Mouse (Mus musculus) heart, postnatal 14 days (tissue): ENCODE data around the gene Nploc4. TPM values are rescaled to one million over a fixed set of nuclear protein-coding genes. Genes with fewer than 3 reads are reported as not detected.
"Not testable (repeated sequence)": the region's sequence is repeated elsewhere in the genome, so short reads cannot be mapped to it uniquely, and the experiment has no call there.

Experiments
- DNase-seq, 2 experiments: peaks; one replicate each; pipeline ENCODE4 v3.0.0; 2021 to 2022
- intact Hi-C: fragments of 180-260 bp; cut with DNase I; formaldehyde crosslinking; loops from one replicate; pipeline ENCODE4 v1.15.1; 2025
- total RNA-seq, 2 experiments: library from RNA; stranded (reverse); gene quantifications; 2 replicates each; pipeline ENCODE4 v1.2.3; 2021

Nploc4 gene
- total RNA-seq, 2 experiments from 2014 or later: 54.4 to 62.7 TPM

- intact Hi-C loops: no loop called here
- DNase-seq: no peak
These were observed 8.0 kb upstream of the Nploc4 start for GRCm38 (mm10) chr11:120445475-120445874.

GRCm38 (mm10) chr11:120444106-120444505, 6.6 kb upstream of the Nploc4 start:
- no peak for DNase-seq
- intact Hi-C loops: no loop called here

DNA sequence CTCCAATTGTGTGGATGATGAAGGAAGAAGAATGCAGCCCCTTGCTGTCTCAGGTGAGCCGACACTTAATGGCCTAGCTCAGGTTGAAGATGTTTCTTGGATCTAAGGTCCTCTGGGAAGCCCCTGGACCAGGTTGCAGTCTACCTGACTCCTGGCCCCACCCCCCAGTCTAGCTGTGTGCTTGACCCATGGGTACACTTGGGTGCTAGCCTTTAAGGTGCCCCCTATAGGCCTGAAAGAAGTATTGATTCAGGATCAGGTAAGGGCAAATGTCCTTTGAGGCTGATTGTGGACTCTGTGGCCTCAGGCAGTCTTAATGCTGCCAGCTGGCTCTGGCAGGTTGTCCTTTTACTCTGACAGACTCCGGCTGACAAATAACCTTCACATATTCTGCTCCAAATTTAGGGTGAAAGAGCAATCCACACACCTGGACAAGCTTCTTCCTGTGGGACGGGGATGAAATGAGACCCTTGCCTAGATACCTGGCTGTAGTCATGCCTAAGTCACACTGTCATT, 5.3 kb upstream of the Nploc4 start:
- no peak for DNase-seq
- intact Hi-C loops: no loop called here

GRCm38 (mm10) chr11:120442344-120442743, 4.8 kb upstream of the Nploc4 start, which contains the start of gene Tspan10:
Gene Tspan10, plus strand, starts transcription at chr11:120442644.
- intact Hi-C loops: no loop called here
- DNase-seq: no peak

- intact Hi-C loops: no loop called here
- DNase-seq: no peak
These were observed 413 bp upstream of the Nploc4 start for GRCm38 (mm10) chr11:120437857-120438385.

DNA sequence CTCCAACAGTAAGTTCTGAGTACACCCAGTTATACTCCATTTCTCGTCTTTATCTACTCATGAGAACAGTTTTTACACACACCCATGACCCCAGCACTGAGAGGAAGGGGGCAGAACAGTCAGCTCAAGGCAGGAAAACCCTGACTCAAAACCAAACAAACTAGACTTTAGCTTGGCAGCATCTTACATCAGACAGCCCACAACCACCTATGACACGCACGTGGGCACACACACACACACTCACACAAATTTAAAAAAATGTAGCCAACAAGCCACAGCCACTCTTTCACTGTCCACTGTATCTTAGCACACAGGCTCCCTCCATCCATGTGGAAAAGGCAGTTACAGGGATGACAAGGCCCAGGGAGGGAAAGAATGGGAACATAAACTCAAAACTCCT, 10.8 kb downstream of the Nploc4 start:
- intact Hi-C loops: no loop called here
- no peak for DNase-seq

DNA sequence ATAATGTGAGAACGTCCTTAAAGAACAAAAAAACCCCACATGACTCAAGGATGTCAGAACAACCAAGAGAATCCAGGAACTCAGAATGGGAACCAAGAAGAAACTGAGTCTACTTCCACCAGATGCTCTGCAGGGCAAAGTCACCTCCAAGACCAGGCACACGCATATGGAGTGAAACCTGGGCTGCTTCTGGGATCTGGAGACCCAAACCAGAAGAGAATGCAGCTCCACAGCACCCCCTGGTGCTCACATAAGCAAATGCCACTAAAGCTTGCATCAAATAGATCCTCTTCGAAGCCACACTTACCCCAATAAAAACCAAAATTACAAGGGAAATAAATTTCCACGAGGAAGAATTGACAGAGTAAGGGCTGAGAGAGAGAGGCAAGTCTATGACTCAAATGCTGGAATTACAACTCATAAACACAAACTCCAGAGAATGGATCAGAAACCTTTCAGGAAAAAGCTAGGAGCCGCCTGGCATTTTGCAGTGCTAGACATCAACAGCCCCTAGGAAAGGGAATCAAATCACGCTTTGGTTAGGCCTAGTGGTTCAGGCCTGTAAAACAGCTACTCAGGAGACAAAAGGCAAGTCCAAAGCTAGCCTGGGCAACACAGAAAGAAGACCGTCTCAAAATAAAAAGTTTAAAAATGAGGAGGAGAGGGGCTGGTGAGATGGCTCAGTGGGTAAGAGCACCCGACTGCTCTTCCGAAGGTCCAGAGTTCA, 13.8 kb downstream of the Nploc4 start:
- intact Hi-C loops: loop anchor here (5.0 kb wide), 3 partner anchors 41 to 311 kb away; partner anchors contain the start of gene Fscn2

DNA sequence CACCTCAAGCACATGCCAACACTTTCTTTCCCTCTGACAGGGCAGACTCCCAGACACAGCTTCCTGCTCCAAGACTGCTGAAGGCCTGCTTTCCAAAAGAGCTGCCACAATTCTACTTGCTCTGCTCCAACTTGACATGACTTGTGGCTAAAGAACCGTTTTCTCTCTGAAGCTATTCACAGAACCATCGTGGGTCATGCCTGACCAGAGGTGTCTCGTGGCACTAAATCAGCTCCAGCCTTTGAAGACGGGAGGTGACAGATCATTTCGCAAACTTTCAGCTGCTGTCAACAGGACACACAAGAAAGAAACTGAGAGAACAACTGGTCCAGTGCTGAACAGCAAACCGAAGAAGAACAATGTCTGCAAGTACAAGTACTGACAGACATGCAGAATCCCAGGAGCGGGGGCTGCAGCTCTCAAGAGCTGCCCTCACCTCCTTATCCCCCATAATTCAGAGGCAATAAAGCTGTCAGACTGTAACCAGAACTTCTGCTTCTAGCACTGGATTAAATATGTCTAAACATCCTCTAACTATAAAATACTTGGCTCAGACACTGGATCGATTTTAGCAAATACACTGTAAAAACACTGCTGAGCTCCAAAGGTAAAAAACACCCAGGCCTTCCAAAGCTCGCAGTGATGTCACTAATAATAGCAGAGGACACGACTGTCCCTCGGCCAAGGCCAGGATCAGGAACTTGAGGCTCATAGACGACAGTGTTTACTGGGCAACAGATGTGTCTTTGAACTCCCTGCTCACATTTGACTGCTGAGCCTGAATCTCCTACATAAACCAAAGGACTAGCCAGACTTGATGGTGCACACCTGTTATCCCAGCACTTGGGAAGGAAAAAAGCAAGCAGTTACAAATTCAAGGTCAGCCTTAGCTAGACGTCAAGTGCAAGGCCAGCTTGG, 14.6 kb downstream of the Nploc4 start:
- no peak for DNase-seq
- intact Hi-C loops: loop anchor here (5.0 kb wide), 3 partner anchors 41 to 311 kb away; partner anchors contain the start of gene Fscn2

More for the DNA sequence above, 13.8 kb downstream of the Nploc4 start:
- DNase-seq: peak; percentile 64 to 74

DNA sequence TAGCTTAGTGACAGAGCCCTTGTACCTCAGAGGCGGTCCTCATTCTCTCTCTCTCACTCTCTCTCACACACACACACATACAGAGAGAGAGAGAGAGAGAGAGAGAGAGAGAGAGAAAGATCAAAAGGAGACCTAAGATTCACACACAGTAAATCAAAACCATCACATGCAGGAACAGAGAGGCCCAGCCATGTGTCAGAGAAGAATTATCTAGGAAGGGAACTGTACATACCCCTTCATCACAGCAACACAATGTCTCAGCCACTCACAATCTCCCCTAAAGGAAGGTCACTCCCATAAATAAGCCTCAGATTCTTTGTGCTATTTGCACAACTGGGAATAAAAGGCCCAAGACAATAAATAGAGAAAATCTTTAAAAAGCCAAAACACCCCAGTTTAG, 18.9 kb downstream of the Nploc4 start:
- intact Hi-C loops: no loop called here
- no peak for DNase-seq

- no peak for DNase-seq
- intact Hi-C loops: no loop called here
These were observed 19.7 kb downstream of the Nploc4 start for GRCm38 (mm10) chr11:120417852-120418251.

DNA sequence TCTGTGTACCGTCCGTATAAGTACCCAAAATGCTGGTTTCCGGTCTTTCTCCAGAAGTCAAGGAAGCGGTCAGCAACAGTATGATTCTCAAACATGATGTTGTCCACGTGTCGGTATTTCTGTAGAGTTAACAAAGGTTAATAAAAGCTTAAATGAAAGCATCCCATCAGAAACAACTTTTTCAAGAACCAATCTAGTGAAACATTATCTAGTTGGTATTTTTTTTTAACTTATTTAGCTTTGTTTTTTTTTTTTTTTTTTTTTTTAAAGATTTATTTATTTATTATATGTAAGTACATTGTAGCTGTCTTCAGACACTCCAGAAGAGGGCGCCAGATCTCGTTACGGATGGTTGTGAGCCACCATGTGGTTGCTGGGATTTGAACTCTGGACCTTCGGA, 23.9 kb downstream of the Nploc4 start:
- intact Hi-C loops, DNase-seq: not testable (repeated sequence)

- no peak for DNase-seq
- intact Hi-C loops: no loop called here
These were observed 31.1 kb downstream of the Nploc4 start for GRCm38 (mm10) chr11:120406445-120406844.

DNA sequence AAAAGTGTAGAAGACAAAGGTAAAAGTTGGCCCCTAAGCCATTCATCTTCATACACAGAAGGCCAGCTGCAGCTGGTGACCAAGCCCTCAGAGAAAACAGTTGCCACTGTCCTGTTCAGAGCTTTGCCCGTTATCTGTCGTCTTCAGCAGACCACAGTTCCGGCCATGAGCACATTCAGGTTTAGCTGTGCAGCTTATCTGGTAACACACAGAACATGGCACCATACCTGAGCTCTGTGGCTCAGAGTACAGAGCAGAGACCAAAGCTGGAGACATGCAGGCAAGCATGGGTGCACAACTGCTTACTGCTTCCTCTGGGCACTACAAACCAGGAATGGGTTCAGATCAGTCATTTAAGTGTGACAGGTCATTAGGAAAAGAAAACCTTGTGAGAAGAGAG, 31.6 kb downstream of the Nploc4 start:
- no peak for DNase-seq
- intact Hi-C loops: no loop called here

- DNase-seq: no peak
These were observed 32.7 kb downstream of the Nploc4 start for GRCm38 (mm10) chr11:120404814-120405213.

GRCm38 (mm10) chr11:120399319-120399718, 38.2 kb downstream of the Nploc4 start:
- intact Hi-C loops: no loop called here
- no peak for DNase-seq

More at GRCm38 (mm10) chr11:120404814-120405213, 32.7 kb downstream of the Nploc4 start:
- intact Hi-C loops: no loop called here

GRCm38 (mm10) chr11:120397602-120398001, 39.9 kb downstream of the Nploc4 start:
- no peak for DNase-seq
- intact Hi-C loops: no loop called here

GRCm38 (mm10) chr11:120395661-120396060, 41.8 kb downstream of the Nploc4 start:
- intact Hi-C loops: no loop called here
- no peak for DNase-seq

DNA sequence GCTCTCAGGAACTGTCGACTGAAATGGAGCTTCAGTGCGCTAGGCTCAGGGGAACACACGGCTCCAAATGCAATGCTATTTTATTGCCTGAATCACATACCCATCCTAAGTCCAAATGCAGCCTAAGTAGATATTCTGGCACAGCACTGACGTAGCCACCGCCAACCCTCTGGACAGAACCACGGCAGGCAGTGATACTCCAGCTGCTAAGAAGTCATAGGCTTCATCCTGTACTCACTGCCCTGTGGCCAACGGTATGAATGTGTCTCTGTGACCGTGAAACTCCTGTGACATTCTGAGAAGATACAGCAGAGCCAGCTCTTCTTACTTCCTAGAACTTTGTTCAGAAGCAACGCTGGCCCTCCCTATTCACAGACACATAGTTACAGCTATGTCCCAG, 48.9 kb downstream of the Nploc4 start:
- no peak for DNase-seq
- intact Hi-C loops: no loop called here

DNA sequence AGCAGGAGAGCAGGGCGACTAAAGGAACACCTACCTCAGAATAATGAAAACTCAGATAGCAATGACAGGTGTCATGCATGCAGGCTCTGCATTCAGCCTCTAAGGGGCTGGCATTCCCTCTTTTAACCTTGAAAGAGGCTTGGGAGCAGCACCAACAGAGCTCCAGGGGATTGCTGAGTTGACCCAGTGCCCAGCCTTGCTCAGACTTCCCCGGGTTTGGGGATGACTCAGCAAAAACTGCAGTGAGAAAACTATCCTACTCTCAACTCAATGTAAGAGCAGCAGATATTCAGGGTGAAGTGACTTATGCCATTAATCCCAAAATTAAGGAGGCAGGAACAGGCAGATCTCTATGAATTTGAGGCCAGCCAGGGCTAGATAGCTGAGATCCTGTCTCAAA, 50.4 kb downstream of the Nploc4 start:
- DNase-seq: peak in 1 of 2 experiments; percentile 39
- intact Hi-C loops: no loop called here

DNA sequence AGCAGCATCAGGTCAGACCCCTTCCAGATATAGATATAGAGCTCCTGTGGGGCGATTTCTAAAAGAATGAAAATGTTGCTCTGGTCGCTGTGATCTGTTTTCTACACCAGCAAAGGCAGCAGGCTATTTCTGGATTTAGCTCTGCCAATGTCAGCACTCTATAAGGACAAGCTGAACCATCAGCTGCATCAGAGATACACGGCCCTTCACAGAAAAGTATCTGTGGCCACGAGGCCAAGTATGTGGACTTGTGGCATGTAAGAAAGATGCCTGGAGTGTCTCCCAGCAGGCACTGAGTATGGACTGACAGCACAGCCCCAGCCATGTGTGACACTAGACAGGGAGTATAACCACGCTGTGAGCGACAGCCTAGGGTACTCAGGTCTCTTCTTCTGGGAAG, 50.9 kb downstream of the Nploc4 start:
- DNase-seq: no peak
- intact Hi-C loops: no loop called here

DNA sequence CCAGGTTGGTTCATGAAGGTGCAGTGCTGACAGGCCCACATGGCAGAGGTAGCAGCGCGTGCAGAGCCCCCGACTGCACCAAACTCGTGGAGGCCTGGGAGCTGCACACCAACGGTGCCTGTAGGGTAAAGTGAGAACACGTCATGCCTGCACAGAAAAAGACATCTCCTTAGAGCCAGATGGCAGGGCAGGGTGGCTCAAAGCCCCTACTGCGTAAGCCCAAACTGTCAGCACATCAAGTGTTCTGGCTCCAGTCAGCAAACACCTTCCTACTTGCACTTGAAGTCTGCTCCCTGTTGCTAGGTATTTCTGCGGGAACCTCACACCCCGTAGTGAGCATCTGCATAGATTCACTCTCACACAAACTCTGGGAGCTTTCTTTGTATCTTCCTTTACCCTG, 55.0 kb downstream of the Nploc4 start:
- intact Hi-C loops: loop anchor here (5.0 kb wide), 1 partner anchor 40 kb away; no protein-coding TSS in a partner anchor
- peak in 1 of 2 experiments; percentile 61 for DNase-seq
